Mouse (Mus musculus) megakaryocyte, embryonic 14.5 days (primary cell): ENCODE results near the gene Hadhb.

Experiments
- FLI1 ChIP-seq: IDR thresholded peaks from 2 replicates; pipeline ENCODE4 v1.6.1; 2012; ENCODE audit warnings: low read length, inconsistent platforms, mixed read lengths
- GATA1 ChIP-seq: IDR thresholded peaks from 3 replicates; pipeline ENCODE4 v1.6.1; 2012; ENCODE audit warnings: mixed read lengths, low read length, inconsistent platforms, borderline replicate concordance

DNA sequence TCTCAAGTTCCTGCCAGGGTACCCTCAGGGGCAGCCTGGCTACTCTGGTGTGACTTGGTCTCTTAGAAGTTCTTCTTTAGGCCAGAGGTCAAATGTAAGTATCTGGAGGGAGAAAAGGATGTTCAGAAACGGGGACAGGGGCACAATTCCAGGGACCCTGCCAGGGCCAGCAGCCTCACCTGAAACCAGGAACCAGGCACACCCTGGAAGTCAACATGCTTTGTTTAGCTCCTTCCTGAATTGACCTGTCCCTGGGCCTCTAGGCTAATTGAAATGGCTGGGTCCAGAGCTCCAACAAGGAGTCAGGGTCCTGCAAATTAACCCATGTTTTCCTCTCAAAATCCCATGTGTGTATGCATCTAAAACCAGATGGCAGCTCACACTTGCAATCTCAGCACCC lies 49.4 kb downstream of the Hadhb start:
- TF ChIP-seq GATA1, result no peak
- TF ChIP-seq FLI1, result no peak
